Mouse (Mus musculus): Measurements from ENCODE around the gene 1810043G02Rik.
"Not testable (repeated sequence)": the region's sequence is repeated elsewhere in the genome, so short reads cannot be mapped to it uniquely, and the experiment has no call there.

Gene 1810043G02Rik

DNA sequence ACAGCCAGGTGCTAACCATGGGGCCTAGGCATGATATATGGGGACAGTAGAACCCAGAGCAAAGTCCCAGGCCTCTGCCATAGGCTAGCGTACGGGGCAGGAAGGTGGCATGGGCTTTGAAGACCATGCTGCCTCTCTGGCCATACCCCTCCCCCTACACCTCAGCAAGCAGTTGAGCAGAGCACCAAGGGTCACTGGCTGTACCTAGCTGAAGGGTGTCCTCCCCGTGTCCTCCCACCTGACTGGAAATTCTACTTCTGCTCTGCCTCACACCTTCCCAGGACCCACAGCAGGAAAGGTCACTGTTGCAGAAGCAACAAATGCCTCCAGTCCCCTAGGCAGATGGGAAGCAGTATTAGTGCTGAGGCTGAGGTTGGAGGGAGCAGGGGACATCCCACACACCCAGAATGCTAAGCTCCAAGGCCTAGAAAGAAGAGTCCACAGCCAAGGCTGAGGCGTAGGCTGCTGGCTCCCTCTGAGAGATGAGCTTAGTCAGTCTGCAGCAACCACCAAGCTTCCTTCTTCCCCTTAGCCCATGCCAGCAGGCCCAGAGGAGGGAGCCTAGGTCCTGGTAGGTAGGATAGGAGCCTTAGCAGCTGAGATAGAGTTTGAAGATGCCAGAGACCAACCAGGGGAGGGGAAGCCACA is 27.6 kb downstream of the 1810043G02Rik start:
- DNase-seq (ENCODE audit: low spot score): no peak

DNA sequence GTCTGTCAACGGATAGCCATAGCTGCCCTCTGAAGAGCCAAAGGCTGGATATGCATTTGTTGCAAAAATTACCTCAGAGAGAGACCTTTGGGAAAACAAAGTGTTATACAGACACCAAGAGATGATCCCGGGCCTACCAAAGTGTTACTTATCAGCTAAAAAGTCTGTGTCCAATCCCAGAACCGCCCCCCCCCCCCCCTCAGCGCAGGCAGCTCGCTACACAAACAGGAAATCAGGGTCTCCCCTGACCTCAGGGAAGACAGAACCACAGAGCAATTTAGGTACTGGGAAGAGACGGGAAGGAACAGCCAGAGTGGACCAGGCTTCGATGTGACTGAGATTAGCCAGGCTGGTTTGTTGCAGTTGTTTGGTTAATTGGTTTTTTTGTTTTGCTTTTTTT is 28.9 kb downstream of the 1810043G02Rik start:
- no peak for DNase-seq (ENCODE audit: low spot score)

DNA sequence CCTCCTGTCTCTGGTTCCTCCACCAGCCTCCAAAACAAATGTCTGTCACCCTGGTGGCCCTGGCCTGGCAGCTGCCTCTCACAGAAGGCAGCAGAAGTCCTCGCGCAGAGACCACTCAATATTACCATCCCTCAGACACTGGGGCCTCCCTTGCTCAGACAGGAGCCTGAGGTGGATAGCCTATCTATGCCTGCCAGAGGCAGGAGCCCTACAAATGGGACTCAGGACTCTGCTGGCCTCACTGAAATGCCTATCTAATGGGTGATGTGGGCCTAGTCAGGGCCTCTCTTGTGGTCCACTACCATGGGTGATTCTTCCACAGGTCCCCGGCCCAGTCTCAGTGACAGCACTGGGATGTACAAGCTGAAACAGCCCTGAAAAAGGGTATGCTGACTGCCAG is 29.8 kb downstream of the 1810043G02Rik start:
- DNase-seq (ENCODE audit: low spot score): no peak

DNA sequence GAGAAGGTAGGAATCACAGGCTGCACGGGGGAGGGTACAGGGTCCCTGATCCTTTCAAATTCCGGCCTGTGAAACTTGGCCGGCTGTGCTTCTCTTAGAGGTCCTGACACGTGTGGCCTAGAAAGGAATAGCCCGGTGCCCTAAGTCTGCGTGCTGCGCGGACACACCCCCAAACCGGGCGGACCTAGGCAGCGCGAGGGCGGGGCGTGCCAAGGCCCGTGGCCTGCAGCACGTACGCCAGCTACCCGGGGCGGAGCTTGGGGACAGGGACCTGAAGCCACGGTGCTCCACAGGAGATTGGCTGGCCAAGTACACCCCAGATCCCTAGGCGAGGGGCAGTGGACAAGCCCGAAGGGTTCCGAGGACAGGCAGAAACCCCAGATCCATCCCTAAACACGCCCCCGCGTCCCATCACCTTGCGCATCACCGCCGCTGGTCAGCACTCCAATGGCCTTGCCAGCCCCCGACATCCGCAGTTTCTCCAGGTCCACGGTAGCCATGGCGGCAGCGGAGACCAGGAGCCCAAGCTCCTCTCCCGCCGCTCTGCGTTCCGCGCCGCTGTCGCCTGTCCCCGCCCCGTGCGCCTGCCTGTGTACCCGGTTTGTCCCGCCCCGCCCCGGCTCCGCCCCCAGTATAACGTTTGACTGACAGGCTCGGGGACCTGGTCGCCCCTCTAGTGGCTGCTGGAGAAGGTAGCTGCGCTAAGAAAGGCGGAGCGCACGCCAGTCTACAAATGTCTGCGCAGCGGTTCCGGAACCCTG is 31.0 kb downstream of the 1810043G02Rik start:
- DNase-seq (ENCODE audit: low spot score): peak; percentile 97

DNA sequence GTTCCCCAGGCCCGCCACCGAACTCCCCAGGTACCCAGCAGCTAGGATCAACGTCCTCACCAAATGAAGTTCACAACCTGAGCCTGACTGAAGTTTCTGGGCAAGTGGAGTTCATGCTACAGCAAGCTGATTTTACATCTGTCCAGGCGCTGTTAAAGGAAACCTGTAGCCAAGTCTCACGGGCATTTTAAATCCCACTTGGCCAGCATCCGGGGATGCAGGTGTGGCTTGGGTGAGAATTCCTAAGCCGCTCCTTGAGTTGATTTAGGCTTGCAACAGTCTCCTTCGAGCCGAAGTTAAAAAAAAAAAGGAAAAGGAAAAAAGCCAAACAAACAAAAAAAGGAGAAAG is 31.6 kb downstream of the 1810043G02Rik start, which contains the start of gene Pfkl:
Gene Pfkl (minus strand): TSS at position 139 of the 349 bp plus-strand sequence.
- DNase-seq (ENCODE audit: low spot score): no peak

DNA sequence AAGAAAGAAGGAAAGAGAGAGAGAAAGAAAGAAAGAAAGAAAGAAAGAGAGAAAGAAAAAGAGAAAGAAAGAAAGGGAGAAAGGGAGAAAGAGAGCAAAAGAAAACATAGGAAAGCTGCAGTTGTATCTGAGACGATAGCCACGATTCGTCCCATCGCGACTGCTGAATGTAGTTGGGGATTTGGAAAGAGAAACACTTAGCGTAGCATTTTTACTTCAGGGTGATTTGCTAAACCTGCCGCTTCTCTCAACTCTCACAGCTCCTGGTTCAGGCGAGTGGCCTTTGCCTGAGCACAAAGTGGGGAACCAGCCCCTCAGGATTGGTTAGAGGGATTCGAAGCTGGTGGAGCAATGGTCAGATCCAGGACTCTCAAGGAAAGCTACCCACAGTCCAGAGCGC is 32.0 kb downstream of the 1810043G02Rik start:
- DNase-seq (ENCODE audit: low spot score): peak; percentile 55

DNA sequence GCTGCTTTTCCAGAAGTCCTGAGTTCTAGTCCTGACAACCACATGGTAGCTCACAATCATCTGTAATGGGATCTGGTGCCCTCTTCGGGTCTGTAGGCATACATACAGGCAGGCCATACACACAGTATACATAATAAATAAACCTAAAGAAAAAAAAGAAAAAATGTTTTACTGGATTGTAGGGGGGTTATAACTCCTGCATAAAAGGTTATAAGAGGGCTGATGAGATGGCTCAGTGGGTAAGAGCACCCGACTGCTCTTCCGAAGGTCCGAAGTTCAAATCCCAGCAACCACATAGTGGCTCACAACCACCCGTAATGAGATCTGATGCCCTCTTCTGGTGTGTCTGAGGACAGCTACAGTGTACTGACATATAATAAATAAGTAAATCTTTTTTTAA is 32.8 kb downstream of the 1810043G02Rik start:
- not testable (repeated sequence) for DNase-seq (ENCODE audit: low spot score)

DNA sequence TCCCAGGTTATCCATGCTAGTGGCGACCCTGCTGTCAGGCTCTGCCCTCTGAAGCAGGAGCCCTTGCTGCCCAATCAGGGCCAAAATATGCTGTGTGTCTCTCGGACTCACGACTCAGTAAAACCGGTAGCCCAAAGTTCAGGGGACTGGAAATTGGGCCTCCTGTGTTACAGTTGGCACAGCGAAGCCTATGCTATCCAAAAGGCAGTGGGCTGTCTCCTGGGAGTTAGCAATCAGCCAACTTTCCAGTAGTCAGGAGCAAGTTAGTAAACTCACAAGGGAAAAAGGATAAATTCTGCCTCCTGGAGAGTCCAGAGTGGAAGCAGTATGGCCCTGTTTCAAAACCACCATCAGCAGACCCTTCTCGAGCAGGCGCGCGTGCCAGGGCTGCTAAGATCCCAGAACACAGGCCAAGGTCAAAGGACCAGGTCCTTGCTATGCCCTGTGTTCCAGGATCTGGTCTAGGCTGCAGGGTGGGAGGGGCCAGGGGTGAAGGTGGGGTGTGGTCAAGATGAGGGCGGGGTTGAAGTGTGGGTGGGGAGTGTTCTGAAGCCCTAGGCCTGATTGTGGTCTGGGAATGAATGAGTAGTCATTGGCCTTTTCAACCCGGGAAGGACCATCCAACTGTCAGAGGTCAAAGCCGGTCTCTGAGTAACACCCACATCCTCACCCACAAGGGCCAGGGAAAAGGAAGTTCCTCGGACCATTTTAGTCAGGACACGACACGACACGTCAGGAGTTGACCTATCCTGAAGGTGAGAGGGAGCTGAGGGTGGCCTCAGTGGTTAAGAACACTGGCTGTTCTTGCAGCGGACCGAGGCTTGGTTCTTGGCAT is 34.6 kb downstream of the 1810043G02Rik start:
- DNase-seq (ENCODE audit: low spot score): no peak

DNA sequence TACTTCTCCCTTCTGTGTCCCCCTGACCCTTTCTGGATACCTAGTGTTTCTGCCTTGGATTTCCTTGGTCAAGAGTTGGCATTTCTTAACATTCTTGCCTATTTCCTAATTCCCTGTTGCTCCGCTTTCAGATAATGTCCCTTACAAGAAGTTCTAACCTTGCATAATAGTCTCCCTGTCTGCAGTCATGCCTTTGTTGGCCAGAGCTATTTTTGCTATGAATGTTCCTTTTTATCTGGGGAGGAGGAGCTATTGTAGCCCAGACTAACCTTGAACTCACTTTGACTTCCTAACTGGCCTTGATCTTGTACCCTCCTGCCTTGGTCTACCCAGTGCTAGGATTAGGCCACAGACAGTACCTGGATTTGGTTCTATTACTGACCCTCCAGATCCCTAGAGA is 37.2 kb downstream of the 1810043G02Rik start:
- no peak for DNase-seq (ENCODE audit: low spot score)

DNA sequence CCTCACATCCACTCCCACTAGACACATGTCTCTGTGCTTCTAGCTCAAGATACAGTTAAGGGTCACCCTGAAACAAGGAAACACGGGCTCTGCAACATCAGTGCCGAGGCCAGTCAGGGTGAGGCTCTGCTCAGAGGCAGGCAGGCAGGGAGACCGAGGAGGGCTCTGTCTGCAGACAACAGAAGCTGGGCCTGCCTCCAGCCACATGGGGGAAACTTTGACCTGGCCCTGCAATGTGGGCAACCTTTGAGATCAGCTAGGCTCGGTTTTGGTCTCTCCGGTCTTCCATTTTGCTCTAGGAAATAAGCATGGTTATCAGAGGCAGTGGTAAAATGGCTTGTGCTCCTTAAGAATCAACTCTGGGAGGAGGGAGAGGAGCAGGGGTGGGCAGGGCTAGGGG is 38.0 kb downstream of the 1810043G02Rik start:
- DNase-seq (ENCODE audit: low spot score): no peak

DNA sequence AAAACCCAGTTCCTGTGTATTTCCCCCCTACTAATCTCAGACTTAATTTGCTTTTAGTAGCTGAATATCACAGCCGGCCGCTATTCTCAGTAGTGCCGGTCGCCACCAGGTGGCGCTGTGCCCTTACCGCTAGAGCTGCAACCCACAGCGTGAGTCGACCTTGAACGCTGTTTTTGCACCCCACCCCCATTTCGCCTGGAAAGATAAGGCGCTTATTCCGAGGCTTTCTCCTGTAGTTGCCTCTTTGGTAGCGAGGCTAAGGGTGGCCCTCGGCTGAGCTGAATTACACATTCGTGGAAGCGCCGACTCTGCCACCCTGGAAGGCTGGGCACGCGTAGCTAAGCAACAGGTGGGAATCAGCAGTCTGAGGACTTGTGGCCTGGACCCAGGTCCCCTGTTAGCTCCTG is 40.5 kb downstream of the 1810043G02Rik start:
- DNase-seq (ENCODE audit: low spot score): peak; percentile 87

DNA sequence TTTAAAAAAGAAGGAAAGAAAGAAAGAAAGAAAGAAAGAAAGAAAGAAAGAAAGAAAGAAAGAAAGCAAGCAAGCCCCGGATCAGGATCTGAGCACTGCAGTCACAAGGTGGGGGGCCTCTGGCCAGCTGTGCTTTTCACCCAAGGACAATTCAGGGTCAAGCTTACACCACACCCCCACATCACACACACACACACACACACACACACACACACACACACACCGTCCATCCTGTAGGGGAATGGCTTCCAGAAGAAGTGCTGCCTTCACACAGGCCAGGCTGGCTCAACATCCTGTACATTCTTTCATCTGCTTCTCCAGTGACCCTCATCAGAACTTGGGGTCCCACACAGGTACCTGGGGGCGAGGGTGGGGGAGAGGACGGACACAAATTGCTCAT is 41.0 kb downstream of the 1810043G02Rik start:
- peak; percentile 27 for DNase-seq (ENCODE audit: low spot score)

DNA sequence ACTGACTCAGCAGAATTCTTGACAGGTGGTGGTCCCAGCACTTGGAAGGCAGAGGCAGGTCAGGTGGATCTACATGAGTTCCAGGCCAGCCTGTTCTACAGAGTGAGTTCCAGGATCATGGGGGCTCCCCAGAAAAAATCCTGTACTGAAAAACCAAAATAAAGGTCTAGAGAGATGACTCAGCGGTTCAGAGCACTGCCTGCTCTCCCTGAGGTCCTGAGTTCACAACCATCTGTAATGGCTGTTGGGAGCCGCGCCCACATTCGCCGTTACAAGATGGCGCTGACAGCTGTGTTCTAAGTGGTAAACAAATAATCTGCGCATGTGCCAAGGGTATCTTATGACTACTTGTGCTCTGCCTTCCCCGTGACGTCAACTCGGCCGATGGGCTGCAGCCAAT is 41.7 kb downstream of the 1810043G02Rik start:
- peak; percentile 69 for DNase-seq (ENCODE audit: low spot score)

DNA sequence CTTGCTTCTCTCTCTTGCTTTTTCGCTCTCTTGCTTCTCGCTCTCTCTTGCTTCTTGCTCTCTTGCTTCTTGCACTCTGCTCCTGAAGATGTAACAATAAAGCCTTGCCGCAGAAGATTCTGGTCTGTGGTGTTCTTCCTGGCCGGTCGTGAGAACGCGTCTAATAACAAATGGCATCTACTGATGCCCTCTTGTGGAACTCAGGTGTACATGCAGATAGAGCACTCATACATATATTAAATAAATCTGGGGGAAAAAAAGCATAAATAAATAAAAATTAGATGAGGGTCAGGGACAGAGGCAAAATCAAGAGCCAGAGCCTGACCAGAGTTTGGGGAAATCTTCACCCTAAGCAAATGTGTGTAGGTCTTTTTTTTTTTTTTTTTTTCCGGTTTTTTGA is 47.1 kb downstream of the 1810043G02Rik start:
- DNase-seq (ENCODE audit: low spot score): peak; percentile 71

DNA sequence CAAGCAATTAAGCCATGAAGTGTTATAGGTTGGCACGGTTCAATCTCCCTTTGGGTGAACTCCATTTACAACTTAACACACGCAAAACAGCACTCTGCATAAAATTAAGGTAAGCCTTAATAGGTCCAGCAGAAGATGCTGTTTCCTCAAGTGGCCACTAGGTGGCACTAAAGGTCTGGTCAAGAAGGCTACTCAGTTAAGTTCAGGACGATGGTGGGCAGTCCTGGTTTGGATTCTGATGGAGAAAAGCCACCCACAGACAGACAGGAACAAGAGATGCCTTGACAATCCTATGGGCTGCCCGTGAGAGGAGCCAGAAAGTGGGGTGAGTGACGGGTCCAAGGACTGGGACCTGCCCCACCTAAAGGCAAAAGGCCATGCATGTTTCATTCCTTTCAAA is 49.8 kb downstream of the 1810043G02Rik start:
- peak; percentile 93 for DNase-seq (ENCODE audit: low spot score)

DNA sequence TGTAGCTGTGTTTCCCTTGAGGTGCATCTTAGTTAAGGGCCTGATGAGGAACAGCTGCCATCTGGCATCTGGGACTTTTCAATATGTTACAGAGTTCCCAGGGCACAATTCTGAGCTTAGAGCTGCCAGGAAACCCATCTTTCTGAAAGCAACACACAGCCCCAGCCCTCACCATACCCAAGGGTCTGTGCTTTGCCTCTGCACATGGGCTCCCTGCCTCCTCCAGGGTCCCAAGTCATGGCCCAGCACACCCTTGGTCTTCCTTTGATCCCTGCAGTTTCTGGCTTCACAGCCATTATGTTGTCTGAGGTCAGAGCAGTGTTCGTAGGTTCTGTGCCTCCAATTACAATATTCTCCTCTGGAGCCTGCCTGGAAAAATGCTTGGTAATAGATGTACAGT is 50.8 kb downstream of the 1810043G02Rik start:
- DNase-seq (ENCODE audit: low spot score): no peak

DNA sequence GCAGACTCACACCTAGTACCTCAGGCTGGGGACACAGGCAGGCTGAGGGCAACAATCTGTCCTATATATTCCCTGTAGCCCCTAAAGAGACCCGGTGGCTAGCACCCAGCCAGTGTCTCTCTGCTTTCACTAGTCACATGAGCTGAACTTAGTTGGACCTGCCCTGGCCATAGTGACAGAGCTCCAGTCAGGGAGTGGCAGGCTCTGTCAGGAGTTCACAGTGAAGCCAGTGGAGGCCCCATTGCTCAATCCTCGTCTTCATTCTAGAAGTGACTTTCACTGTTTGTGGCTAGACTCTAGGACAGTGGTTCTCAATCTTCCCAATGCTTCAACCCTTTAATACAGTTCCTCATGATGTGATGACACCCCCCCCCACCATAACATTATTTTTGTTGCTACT is 53.7 kb downstream of the 1810043G02Rik start:
- DNase-seq (ENCODE audit: low spot score): no peak

Measured in MN1 (cell line).